Mouse (Mus musculus) mammary gland, adult 2 months (tissue): ENCODE results near the gene Kank3. TPM values are rescaled to one million over a fixed set of nuclear protein-coding genes. Genes with fewer than 3 reads are reported as not detected.

Experiments
- polyA plus RNA-seq: library from polyadenylated mRNA; depleted of rRNA; stranded (reverse); fragments of >200 nt; gene quantifications from 2 replicates; pipeline ENCODE4 v1.2.3, GENCODE M21; 2012; ENCODE audit warnings: low replicate concordance; rRNA removed

Gene Kank3
- polyA plus RNA-seq, result 123 and 162 TPM in 2 replicates

DNA sequence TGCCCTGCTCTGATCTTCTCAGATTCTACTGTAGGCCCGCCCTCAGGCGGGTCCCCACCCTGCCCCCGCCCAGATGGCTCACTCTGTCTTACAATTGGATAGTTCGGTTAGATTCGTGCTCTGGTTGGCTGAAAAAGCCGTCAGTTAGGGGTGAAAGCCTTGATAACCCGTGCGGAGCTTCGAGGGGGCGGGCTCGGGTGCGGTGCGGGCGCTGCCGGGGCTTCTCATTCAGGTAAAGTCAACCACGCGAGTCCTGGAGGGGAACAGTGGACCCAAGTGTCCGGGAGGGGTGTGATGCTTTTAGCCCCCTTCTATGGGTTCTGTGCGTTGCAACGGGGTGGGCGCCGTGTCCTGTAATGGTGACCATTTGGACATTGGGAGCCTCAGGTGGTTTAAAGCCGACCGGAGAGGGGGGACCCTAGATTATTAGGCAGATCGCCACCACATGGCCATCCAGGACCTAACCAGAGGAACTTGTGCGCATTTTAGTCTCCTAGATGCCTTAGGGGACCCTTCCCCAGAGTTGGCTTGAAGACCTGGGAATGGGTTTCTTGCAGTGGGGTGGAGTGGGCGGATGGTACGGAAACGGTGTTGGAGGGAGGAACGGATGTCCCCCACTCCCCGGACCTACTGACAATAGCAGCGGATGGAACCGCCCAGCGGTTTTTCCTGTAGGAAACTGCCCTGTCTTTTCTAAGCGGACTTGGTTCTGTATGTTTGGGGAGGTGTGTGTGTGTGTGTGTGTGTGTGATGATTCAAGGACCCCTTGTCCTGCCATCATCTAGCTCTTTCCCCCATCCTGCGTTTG lies at the start of gene Kank3:
TSS of gene Kank3 (plus strand) at position 186 of the 808 bp plus-strand sequence.

GRCm38 (mm10) chr17:33781124-33781977 lies 29.0 kb upstream of the Kank3 start, which contains the start of gene Angptl4:
Gene Angptl4, minus strand, starts transcription at chr17:33781830.

DNA sequence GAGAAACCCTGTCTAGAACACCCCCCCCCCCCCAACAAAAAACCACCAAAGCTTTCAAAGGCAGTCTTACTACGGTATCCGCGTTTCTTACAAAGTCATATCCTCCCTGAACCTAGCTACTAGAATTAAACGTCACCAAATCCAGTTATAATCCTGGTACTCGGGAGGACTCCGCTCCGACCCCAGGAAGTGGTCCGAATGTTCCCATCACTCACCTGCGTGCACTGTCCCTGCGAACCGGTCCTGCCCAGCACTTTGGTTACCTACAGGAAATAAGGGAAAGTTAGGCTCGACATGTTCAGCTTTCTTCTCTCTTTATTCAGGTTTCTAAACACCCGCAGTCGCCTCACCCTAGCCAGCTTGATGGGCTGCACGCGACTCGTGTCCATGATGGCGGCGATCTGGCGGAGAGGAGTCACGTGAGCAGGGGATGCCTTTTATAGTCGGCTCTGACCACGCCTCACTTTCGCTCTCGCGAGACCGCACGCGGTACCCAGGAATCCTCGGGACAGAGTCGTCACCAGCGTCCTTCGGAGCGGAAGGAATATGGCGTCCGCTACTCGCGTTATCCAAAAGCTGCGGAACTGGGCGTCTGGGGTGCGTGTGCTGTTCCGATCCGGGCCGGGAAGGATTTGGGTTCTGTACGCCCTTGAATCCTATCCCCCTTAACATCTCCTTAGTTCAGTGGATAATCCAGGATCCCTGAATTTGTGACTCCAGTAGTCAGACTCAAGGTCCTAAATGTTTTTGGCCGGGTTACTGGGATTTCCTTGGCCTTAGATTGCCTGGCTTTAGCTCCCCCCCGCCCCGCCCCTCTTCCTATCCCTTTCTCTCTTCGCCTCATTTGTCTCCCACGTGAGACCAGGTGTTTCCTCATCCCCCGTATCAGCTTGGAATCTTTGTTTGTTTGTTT lies 14.0 kb downstream of the Kank3 start, which contains the start of the genes Rps28 and Ndufa7:
TSS of gene Rps28 (minus strand) at position 479 of the 913 bp plus-strand sequence.
TSS of gene Ndufa7 (plus strand) at position 489 of the 913 bp plus-strand sequence.

GRCm38 (mm10) chr17:33842966-33843795 lies 32.9 kb downstream of the Kank3 start, which contains the start of gene Cd320:
Gene Cd320, plus strand, starts transcription at chr17:33843091.

Other genes with a start within 250 kb of the Kank3 start
- gene Zfp414, start 181.4 kb upstream of the Kank3 start, polyA plus RNA-seq, result 77.8 and 95.4 TPM in 2 replicates
- gene Pram1, start 172.5 kb upstream of the Kank3 start, polyA plus RNA-seq, result 1.2 and 1.9 TPM in 2 replicates
- 66.1 and 93.3 TPM in 2 replicates for gene Hnrnpm, start 123.7 kb upstream of the Kank3 start, polyA plus RNA-seq
- gene March2, start 91.8 kb upstream of the Kank3 start, polyA plus RNA-seq, result 123 and 128 TPM in 2 replicates
- gene Rab11b, start 50.0 kb upstream of the Kank3 start, polyA plus RNA-seq, result 393 and 399 TPM in 2 replicates
- 140 and 183 TPM in 2 replicates for gene Angptl4, start 28.7 kb upstream of the Kank3 start, polyA plus RNA-seq
- gene Rps28, start 14.0 kb downstream of the Kank3 start, polyA plus RNA-seq, result 609 and 610 TPM in 2 replicates
- gene Ndufa7, start 14.1 kb downstream of the Kank3 start, polyA plus RNA-seq, result 532 and 579 TPM in 2 replicates
- 97.5 and 125 TPM in 2 replicates for gene Cd320, start 32.6 kb downstream of the Kank3 start, polyA plus RNA-seq
- not detected in 2 replicates for gene Gm7029, start 63.3 kb downstream of the Kank3 start, polyA plus RNA-seq
- gene Kifc1, start 80.1 kb downstream of the Kank3 start, polyA plus RNA-seq, result 2.1 and 4.2 TPM in 2 replicates
- gene Platr17, start 94.6 kb downstream of the Kank3 start, polyA plus RNA-seq, result 0.93 and 1.6 TPM in 2 replicates
- 64.8 and 67.0 TPM in 2 replicates for gene Daxx, start 98.9 kb downstream of the Kank3 start, polyA plus RNA-seq
- gene Tapbp, start 105.4 kb downstream of the Kank3 start, polyA plus RNA-seq, result 238 and 378 TPM in 2 replicates
- 72.4 and 116 TPM in 2 replicates for gene Zbtb22, start 105.4 kb downstream of the Kank3 start, polyA plus RNA-seq
- 255 and 438 TPM in 2 replicates for gene Rgl2, start 119.0 kb downstream of the Kank3 start, polyA plus RNA-seq
- 12.4 and 16.1 TPM in 2 replicates for gene Pfdn6, start 129.8 kb downstream of the Kank3 start, polyA plus RNA-seq
- gene Wdr46, start 130.1 kb downstream of the Kank3 start, polyA plus RNA-seq, result 18.2 and 23.7 TPM in 2 replicates
- gene B3galt4, start 141.0 kb downstream of the Kank3 start, polyA plus RNA-seq, result 9.8 and 25.7 TPM in 2 replicates
- 68.7 and 74.9 TPM in 2 replicates for gene Vps52, start 145.3 kb downstream of the Kank3 start, polyA plus RNA-seq
- 283 and 376 TPM in 2 replicates for gene Rps18, start 145.5 kb downstream of the Kank3 start, polyA plus RNA-seq
- gene H2-K1, start 189.8 kb downstream of the Kank3 start, polyA plus RNA-seq, result 6,978 and 9,315 TPM in 2 replicates
- 29.1 and 42.5 TPM in 2 replicates for gene Ring1, start 214.2 kb downstream of the Kank3 start, polyA plus RNA-seq
- gene H2-Ke6, start 217.5 kb downstream of the Kank3 start, polyA plus RNA-seq, result 89.2 and 219 TPM in 2 replicates
- gene Slc39a7, start 221.2 kb downstream of the Kank3 start, polyA plus RNA-seq, result 148 and 187 TPM in 2 replicates
- 62.9 and 110 TPM in 2 replicates for gene Rxrb, start 221.3 kb downstream of the Kank3 start, polyA plus RNA-seq
- gene Col11a2, start 228.9 kb downstream of the Kank3 start, polyA plus RNA-seq, result 1.8 and 4.3 TPM in 2 replicates